8 mouse cellular contexts compared by ENCODE assay signal in genomic region chr11:82389396-82390291, GRCm38 (mm10). TPM values are rescaled to one million over a fixed set of nuclear protein-coding genes. Genes with fewer than 3 reads are reported as not detected.
DNase-seq lines count a peak whose midpoint lies in the region; ATAC-seq and TF ChIP-seq lines count a peak whose summit lies in the region.

No protein-coding gene starts in this region.

- peaks cover 31% of the 10 kb centered on the region for H3K4me1 ChIP-seq in embryonic facial prominence, embryonic 15.5 days
- H3K4me1 ChIP-seq in neural tube, embryonic 11.5 days (ENCODE audit: control insufficient read depth, insufficient read depth, low read length) = peaks cover 12% of the 10 kb centered on the region

- intact Hi-C loops in left cerebral cortex, adult 2 months (cut with DNase I) = loop anchor here (5.0 to 10.0 kb wide), 5 partner anchors 152 to 505 kb away; partner anchors contain the start of genes Cct6b, Fndc8, Rad51d and Zfp830

- peak; percentile 35 for DNase-seq in left cerebral cortex, adult 2 months (ENCODE audit: extremely low spot score in 1 of 2, low spot score in 2 of 2)
- DNase-seq in left cerebral cortex, adult 11 months (ENCODE audit: low spot score) = no peak
- DNase-seq in cerebellum, adult 8-10 months = peak; percentile 25
- DNase-seq in kidney, postnatal 4 days = peak; percentile 41 to 56
- peak; percentile 76 for DNase-seq in neural tube, embryonic 11.5 days (ENCODE audit: low spot score)
- DNase-seq in urinary bladder, postnatal 10 days (ENCODE audit: low spot score) = no peak

- TF ChIP-seq CTCF in left cerebral cortex, adult 2 months (IDR thresholded peaks at IDR 0.05) = no peak

- H3K9me3 ChIP-seq in embryonic facial prominence, embryonic 15.5 days (replicated peaks) = no peaks in the 10 kb centered on the region
- no peaks in the 10 kb centered on the region for H3K9me3 ChIP-seq in neural tube, embryonic 11.5 days (ENCODE audit: control insufficient read depth, low read length)

- no peaks in the 10 kb centered on the region for H3K36me3 ChIP-seq in embryonic facial prominence, embryonic 15.5 days
- H3K36me3 ChIP-seq in neural tube, embryonic 11.5 days (ENCODE audit: control insufficient read depth, insufficient read depth, low read length) = no peaks in the 10 kb centered on the region

- ATAC-seq in embryonic facial prominence, embryonic 15.5 days (ENCODE audit: insufficient number of reproducible peaks, low FRiP score, low TSS enrichment, low read depth) = no peak
- ATAC-seq in neural tube, embryonic 11.5 days (ENCODE audit: insufficient read depth, low FRiP score, low TSS enrichment) = peak; percentile 58; the same call in 1 of the 2 replicates
- no peak for ATAC-seq in erythroid progenitor cell, adult 5-6 weeks (replicated peaks; ENCODE audit: low FRiP score, poor library complexity, severe bottlenecking)

- no peak overlapping the region for H3K27ac ChIP-seq in left cerebral cortex, adult 2 months
- no peak overlapping the region for H3K27ac ChIP-seq in embryonic facial prominence, embryonic 15.5 days (replicated peaks)
- H3K27ac ChIP-seq in neural tube, embryonic 11.5 days (ENCODE audit: low read depth, low read length) = peak overlapping the region; percentile 60

- H3K27me3 ChIP-seq in embryonic facial prominence, embryonic 15.5 days = peaks cover 83% of the 10 kb centered on the region
- H3K27me3 ChIP-seq in neural tube, embryonic 11.5 days (ENCODE audit: control insufficient read depth, insufficient read depth, low read length) = peaks cover 38% of the 10 kb centered on the region

- H3K9ac ChIP-seq in embryonic facial prominence, embryonic 15.5 days = peak overlapping the region; percentile 28
- H3K9ac ChIP-seq in neural tube, embryonic 11.5 days (ENCODE audit: low read length) = peak overlapping the region; percentile 61

- H3K4me2 ChIP-seq in embryonic facial prominence, embryonic 15.5 days (replicated peaks) = peak overlapping the region; percentile 98
- peak overlapping the region; percentile 96 for H3K4me2 ChIP-seq in neural tube, embryonic 11.5 days (ENCODE audit: low read depth)

- 1% methylated on average over 69 of the region's 69 CpGs for WGBS in embryonic facial prominence, embryonic 15.5 days
- WGBS in neural tube, embryonic 11.5 days = under 1% methylated on average over 69 of the region's 69 CpGs

- peak overlapping the region; percentile 58 for H3K4me3 ChIP-seq in left cerebral cortex, adult 2 months
- H3K4me3 ChIP-seq in embryonic facial prominence, embryonic 15.5 days (replicated peaks) = peak overlapping the region; percentile 55
- peak overlapping the region; percentile 66 for H3K4me3 ChIP-seq in neural tube, embryonic 11.5 days (ENCODE audit: low read depth, low read length)

RNA-seq across cellular contexts. Expression of gene Tmem132e, which starts 0.9 kb away (rescaled TPM):
- 10 to 100 TPM; 19.2 to 23.7 TPM for total RNA-seq in left cerebral cortex, adult 2 months (2021)
- polyA plus RNA-seq in embryonic facial prominence, embryonic 15.5 days (2015; fragmentation: Nextera tagmentation; extraction: Ambion mirVana) = 0.44 and 1.0 TPM in 2 replicates
- 5.4 and 6.4 TPM in 2 replicates for polyA plus RNA-seq in neural tube, embryonic 11.5 days (2014; fragmentation: Nextera tagmentation; extraction: Ambion mirVana)
- total RNA-seq in erythroid progenitor cell, adult 5-6 weeks (2015; ENCODE audit: low replicate concordance) = 1.3 TPM in 1 of 2 replicates, not detected in the other
- total RNA-seq in erythroid progenitor cell, adult 5-6 weeks (2017; ENCODE audit: low replicate concordance) = 0.51 and 2.0 TPM in 2 replicates

Comparison
In these comparisons a context has a peak if more than half of its experiments do, and no peak if none do; other contexts are left out.
1. DNase-seq: peak in left cerebral cortex, adult 2 months (2 of 2), cerebellum, adult 8-10 months (single experiment), kidney, postnatal 4 days (2 of 2) and neural tube, embryonic 11.5 days (single experiment); none in left cerebral cortex, adult 11 months (single experiment) and urinary bladder, postnatal 10 days (single experiment).
2. RNA of gene Tmem132e, which starts 0.9 kb away (total RNA-seq): 19.2 to 23.7 TPM in left cerebral cortex, adult 2 months; 0.51 to 2.0 TPM in erythroid progenitor cell, adult 5-6 weeks; every median in the first group is over 4 times any median in the second.
3. Peak in every context shown above with its lines, with median percentiles within 50 percentile points of each other: H3K4me3 ChIP-seq.